Mouse (Mus musculus) brain, embryonic 18.5 days (tissue): ENCODE data around the gene Uvrag.
"Not testable (repeated sequence)": the region's sequence is repeated elsewhere in the genome, so short reads cannot be mapped to it uniquely, and the experiment has no call there.

Source experiments
- DNase-seq: peaks from one replicate; pipeline ENCODE4 v3.0.0-alpha.2; 2012; ENCODE audit warnings: low read depth, low spot score

Gene Uvrag

DNA sequence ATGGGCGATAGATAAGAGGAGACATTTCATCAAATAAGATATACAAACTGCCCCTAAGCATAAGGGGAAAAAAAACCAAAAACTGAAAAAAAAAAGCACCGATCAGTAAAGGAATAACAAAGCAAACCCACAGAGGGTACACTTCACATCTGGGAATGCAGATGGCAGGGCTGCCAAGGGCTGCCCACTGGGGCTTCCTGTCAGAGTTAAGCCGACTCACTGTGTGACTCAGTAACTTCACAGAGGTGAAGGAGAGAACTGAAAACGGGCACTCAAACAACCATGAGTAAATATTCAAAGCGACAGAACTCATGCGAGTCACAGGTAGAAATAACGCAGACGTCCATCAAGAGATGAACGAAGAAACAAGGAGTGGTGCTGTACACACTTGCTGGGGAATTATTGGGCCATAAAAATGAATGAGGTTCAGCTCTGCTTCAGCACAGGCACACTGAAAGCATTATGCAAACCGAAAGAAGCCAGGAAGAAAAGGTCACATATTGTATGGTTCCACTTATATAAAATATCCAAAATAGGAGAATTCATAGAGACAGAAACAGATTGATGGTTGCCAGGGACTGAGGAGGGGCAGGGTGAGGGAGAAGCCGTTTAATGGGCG lies 164.0 kb downstream of the Uvrag start:
- DNase-seq, result no peak

GRCm38 (mm10) chr7:98974590-98974989 lies 166.4 kb downstream of the Uvrag start:
- DNase-seq, result no peak

- no peak for DNase-seq
Measured at GRCm38 (mm10) chr7:98970721-98971120, 170.2 kb downstream of the Uvrag start.

- DNase-seq, result no peak
Measured at GRCm38 (mm10) chr7:98968741-98969395, 172.1 kb downstream of the Uvrag start.

- DNase-seq, result no peak
Measured at GRCm38 (mm10) chr7:98968082-98968674, 172.8 kb downstream of the Uvrag start.

- DNase-seq, result no peak
Measured at GRCm38 (mm10) chr7:98967672-98968071, 173.3 kb downstream of the Uvrag start.

GRCm38 (mm10) chr7:98963581-98963980 lies 177.4 kb downstream of the Uvrag start:
- DNase-seq, result not testable (repeated sequence)

DNA sequence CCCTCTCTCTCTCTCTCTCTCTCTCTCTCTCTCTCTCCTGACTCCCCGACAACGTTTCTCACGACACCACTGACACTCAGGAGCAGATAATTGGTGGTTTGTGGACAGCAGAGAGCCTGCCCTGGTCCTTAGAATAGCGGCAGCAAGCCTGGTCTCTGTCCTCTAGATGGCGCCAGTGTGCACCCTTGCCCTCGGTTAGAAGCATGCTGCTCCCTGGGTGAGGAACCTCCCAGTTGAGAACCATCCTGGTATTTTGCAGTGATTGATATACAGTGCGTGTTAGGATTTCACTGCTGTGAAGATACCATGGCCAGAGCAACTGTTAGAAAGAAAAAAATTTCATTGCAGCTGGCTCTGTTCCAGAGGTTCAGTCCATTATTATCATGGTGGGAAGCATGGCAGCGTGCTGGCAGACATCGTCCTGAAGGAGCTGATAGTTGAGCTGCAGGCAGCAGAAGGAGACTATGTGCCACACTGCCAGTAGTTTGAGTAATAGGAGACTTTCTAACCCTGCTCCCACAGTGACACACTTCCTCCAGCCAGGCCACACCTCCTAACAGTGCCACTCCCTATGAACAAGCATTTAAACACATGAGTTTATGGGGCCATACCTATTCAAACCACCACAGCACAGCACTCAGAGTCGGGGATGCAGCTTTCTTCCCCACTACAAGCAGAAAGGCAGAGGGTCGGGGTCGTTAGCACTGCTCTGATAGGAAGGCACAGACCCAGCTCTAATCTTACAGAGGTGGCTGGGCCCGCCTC lies 178.2 kb downstream of the Uvrag start:
- DNase-seq, result no peak

DNA sequence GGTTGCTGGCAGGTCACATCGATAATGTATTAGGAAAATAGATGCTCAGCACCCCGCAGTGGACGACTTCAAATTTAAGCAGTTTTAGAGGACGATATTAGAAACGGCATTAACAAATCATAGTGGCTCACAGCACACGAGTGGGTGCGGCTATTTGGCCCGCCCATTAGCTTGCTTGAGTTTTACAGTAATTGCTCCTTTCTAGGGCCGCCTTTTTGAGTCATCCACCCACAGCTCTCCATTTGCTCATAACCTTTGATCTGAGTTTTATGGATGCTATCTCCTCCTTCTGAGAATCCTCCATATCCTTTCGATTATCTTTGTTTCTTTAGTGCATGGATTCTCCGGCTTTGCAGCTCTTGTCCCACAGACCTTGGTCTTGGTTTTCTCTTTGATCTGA lies 178.9 kb downstream of the Uvrag start:
- no peak for DNase-seq

GRCm38 (mm10) chr7:98960274-98960673 lies 180.7 kb downstream of the Uvrag start:
- DNase-seq, result no peak

DNA sequence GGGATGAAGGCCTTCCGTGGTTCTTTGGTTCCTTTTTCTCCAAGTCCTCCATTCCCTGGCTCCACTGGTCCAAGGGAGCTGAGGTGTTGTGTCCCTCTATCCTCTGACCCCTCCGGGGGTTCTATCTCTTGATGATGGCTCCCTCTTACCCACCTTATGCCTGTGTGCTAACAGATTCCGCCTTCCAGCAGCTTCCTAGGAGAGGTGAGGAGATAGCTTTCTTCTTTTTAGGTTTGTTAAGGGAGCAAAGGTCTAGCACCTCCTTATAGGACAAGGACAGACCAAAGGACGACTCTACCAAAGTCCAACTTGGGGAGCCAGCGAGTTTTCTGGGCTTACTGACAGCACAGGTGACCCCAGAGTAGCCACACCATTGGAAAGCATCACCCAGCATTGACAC lies 181.7 kb downstream of the Uvrag start:
- DNase-seq, result no peak

DNA sequence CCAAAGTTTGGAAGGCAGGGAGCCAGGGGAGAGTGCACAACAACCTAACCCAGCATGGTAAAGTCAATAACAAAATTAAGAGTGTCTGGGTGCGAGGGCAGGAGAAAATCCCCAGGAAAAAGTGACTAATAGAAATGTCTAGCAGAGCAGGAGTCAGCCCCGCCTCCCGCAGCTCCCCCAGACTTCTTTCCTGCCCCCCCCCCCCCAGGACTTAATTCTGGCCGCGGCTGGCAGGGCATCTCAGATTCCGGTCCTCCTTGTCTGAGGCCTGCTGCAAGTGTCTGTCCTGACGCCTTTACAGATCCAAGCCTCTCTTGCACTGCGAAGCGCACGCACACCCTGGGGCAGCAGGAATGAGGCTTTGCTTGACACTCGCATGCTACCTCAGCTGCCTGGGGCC lies 182.8 kb downstream of the Uvrag start:
- DNase-seq, result no peak

DNA sequence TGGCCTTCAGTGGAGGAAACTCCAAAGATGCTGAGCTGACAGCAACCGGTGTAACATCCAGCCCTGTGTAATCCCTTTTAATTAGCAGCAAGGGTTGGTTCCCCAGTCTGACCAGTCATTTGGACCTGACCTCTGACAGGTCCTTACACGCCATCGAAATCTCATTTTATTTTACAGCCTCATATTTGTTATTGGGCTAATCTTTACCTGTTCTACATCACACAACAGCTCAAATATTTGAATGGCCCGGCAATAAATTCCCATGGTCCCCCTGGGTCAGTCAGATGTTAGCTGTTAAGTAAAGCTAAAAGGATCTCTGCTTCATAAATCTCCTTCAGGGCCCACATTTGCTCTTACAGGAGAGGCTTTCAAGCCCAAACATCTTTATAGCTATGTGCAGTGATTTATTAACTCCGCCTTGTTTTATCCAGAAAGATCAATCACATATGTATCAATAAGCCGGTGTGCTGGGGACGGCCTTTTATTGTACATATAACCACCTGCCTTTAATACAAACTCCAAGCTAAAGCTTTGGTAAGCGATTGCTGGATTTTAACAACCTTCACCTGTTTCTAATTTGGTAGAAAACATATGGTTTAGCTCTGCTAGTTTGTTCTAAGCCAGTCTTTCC lies 183.7 kb downstream of the Uvrag start:
- no peak for DNase-seq

GRCm38 (mm10) chr7:98956609-98957008 lies 184.3 kb downstream of the Uvrag start:
- no peak for DNase-seq

DNA sequence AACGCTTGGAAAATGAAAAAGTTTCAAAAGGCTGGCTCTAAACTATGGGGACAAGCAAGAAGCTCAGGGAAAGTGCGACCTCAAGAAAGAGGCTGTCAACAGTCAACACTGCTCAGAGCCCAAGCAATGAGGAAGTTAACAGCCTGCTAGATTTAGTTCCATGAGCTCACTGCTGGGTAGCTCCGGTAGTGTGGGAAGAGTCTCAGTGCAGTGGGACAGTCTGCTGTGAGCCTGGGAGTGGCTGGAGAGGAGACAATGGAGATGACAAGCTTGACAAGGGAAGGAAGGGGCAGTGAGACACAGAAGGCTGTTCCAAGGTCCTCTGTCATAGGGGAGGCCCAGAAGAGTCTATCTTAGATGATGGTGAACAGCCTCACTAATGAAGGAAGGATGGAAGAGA lies 187.3 kb downstream of the Uvrag start:
- no peak for DNase-seq

DNA sequence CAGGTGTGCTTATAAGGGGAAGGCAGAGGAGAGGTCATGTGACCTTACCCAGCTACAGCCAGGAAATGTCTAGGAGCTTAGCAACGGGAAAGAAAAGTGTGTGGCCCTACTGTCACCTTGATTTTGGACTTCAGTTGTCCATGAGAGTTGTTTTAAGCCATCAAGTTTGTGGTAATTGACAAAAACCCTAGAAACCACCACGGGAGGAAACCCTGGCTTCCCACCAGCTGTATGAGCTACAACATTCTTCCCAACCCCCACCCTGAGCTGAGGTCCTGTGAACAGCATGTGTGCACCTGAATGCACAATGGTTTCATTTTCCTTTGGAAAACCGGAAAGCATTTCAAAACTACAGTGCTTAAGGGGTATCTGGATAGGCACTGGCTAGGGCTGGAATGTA lies 196.0 kb downstream of the Uvrag start:
- DNase-seq, result no peak

DNA sequence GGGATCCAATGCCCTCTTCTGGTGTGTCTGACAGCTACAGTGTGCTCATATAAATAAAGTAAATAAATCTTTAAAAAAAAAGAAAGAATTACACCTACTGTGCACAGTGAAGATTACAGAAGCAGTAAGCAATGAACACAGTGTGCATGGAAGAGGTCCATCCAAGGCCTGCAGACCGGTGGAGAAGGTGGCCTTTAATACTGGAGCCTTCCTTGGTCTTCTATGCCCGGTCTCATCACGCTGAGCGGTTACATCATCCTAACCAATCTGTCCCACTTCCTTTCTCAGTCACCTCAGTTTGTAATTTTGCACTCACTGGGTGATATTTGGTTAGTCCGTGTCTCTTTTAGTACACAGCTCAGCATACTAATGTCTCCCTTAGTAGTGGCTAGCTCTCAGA lies 197.3 kb downstream of the Uvrag start:
- DNase-seq, result no peak

DNA sequence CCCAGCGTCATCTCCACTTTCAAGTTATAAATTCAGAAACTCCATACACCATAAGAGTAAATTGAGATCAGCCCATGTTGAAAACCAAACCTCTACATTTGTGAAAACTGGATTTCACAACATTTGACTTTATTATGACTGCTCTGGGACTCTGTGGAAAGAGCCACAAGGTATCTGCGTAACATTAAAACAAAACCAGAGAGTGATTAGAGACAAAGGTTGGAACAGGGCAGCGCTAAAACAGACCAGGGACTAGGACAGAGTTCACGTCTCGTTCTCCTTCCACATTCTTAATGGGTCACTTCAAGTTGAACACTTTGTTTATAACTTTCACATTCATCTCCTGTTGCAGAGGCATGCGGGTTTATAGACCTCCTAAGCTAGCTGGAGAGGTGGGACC lies 198.2 kb downstream of the Uvrag start:
- DNase-seq, result no peak

DNA sequence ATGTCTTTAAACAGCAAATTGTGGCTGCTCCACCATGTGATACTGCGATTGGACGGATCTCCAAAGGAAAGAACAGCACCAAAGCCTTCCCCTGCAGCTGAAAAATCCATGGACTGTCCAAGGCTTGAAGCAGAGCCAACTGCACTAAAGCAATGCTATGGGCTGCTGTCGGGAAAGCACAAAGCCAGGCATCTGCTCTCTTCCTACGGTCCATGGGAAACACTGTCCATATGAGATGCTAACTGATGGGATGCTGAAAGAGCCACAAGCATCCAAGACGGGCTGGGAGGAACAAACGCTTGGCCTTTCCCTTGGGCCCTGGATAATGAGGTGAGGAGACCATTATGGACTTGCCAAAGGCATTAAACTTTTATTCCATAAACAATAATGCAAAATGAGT lies 201.7 kb downstream of the Uvrag start:
- DNase-seq, result no peak

DNA sequence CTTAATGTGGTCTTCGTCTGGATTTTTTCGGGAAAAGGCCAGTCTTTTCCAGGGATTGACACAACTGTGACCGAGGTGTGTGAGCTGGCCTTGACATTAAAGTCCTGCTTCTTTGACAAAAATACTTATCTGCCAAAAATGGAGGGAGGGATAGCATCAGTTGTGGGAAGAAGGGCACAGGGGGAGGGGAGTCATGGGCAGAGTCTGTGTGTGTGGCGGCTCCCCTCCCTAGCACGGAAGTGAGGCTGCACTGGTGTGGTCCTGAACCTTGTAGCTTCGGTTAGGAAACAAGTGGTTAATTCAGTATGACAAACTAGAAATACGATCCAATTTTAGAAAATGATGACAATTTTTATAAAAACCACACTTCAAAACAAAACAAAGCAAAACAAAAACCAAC lies 202.3 kb downstream of the Uvrag start:
- no peak for DNase-seq

GRCm38 (mm10) chr7:98937079-98937813 lies 203.7 kb downstream of the Uvrag start:
- DNase-seq, result no peak
